Mouse (Mus musculus) myocyte (in vitro differentiated cells): ENCODE data around the gene Lysmd4.

Experiments
- POLR2A ChIP-seq: IDR thresholded peaks from one replicate; pipeline ENCODE4 v1.6.1; 2011; ENCODE audit warnings: low read depth, mild to moderate bottlenecking, control low read depth, moderate library complexity; ENCODE audit not compliant: insufficient read length
- POLR2AphosphoS2 ChIP-seq: IDR thresholded peaks from one replicate; pipeline ENCODE4 v1.6.1; 2011; ENCODE audit warnings: low read depth, control low read depth; ENCODE audit not compliant: insufficient read length
- USF1 ChIP-seq: IDR thresholded peaks from one replicate; pipeline ENCODE4 v1.6.1; 2011; ENCODE audit warnings: low read depth, mild to moderate bottlenecking, control low read depth, moderate library complexity

DNA sequence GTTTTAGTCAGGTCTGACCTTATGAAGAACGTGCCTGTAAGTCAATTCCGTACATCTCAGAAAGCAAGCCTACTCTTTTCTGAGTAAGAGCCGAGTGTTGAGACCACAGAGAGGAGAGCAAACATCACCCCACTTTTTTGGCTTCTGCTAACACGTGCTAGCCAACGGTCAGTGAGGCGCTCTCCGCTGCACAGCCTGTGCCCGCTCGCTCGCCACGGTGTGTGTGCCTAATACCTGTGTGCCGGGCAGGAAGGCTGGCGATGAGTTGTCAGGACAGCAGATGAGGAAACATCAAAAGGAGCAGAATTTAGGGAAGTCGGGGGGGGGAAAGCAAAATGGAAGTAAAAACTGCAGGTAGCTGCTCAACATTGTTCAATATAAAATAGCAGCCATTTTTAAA is 10.2 kb downstream of the Lysmd4 start:
- TF ChIP-seq USF1 (no peak), POLR2A (peak; percentile 31), POLR2AphosphoS2 (peak; percentile 55)
